Mouse (Mus musculus): ENCODE data around the gene Gpr21. TPM values are rescaled to one million over a fixed set of nuclear protein-coding genes. Genes with fewer than 3 reads are reported as not detected.

Gpr21 gene
- polyA plus RNA-seq, 1 experiment from 2014 or later, result 26.0 TPM

DNA sequence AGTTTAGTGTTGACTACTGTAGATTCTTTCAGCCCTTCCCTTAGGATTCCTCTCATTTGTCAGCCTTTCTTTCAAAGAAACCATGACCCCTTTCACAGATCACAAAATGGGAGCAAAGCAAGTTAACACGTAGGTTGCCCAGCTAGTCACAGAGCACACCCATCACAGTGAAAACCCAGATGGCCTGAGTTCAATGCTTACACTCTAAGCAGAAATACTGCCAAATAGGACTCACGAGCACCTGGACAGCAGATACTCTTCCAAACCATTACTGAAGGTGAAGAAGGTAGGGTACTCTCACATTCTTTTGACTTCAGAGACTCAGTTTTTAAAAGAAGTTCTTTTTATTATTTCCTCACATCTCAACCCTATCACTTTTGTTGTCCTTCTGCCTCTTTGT, 40.2 kb downstream of the Gpr21 start:
- H3K27ac ChIP-seq, result no peak overlapping the region
- 77% methylated on average over 2 of the region's 2 CpGs for WGBS
- H3K9ac ChIP-seq, result no peak overlapping the region
- H3K4me2 ChIP-seq (replicated peaks), result no peak overlapping the region
- no peak for DNase-seq (ENCODE audit: low spot score)
- no peak for ATAC-seq (ENCODE audit: low FRiP score)
- peaks cover 82% of the 10 kb centered on the region for H3K36me3 ChIP-seq (replicated peaks; ENCODE audit: control insufficient read depth, insufficient read depth)
- H3K27me3 ChIP-seq (ENCODE audit: control insufficient read depth, insufficient read depth, low read length), result no peaks in the 10 kb centered on the region
- H3K4me1 ChIP-seq (replicated peaks; ENCODE audit: control insufficient read depth, insufficient read depth, low read length), result no peaks in the 10 kb centered on the region
- H3K4me3 ChIP-seq (replicated peaks; ENCODE audit: low read length), result no peak overlapping the region
- H3K9me3 ChIP-seq (ENCODE audit: control insufficient read depth, low read length), result no peaks in the 10 kb centered on the region

DNA sequence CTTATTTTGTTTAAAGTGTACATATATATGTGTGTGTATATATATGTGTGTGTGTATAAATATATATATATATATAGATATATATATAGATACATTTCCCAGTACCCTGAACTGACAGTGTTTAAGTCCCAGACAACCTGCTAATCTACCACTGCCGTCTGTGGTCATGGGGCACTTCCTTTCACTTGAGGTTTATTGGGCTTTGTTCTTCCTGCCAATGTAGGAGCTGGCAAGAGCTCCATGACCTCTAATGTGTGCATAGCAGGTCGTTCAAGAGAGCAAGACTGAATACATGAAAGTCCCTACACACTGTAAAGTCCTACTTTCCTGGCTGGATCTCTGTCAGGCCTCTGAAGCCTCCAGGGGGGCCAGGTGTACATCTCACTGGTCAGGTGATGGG, 49.4 kb downstream of the Gpr21 start:
- Histone ChIP-seq H3K9me3 (ENCODE audit: control insufficient read depth, low read length) (no peaks in the 10 kb centered on the region), H3K9ac (no peak overlapping the region), H3K36me3 (replicated peaks; ENCODE audit: control insufficient read depth, insufficient read depth) (peaks cover 91% of the 10 kb centered on the region), H3K4me3 (replicated peaks; ENCODE audit: low read length) (no peak overlapping the region), H3K4me2 (replicated peaks) (no peak overlapping the region), H3K4me1 (replicated peaks; ENCODE audit: control insufficient read depth, insufficient read depth, low read length) (no peaks in the 10 kb centered on the region), H3K27ac (no peak overlapping the region), H3K27me3 (ENCODE audit: control insufficient read depth, insufficient read depth, low read length) (no peaks in the 10 kb centered on the region)
- ATAC-seq (ENCODE audit: low FRiP score) (no peak), DNase-seq (ENCODE audit: low spot score) (no peak)
- 71% methylated on average over 2 of the region's 2 CpGs for WGBS

DNA sequence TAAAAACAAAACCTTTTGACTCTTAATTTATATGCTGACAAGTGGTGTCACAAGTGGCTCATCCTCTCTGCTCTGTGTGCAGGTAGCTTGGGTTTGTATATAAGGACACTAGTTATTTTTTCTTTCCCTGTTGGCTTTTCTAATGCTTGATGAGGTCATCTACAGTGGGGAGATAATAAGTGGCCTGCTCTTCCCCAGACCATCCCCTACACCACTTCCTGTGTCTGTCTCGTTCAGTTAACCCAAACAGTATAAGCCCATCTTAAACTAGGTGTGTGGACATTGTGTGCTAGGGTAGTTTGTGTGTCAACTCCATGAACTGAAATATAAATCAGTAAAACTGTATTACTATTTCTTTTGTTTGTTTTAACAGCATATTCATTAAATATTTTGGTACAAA, 49.9 kb downstream of the Gpr21 start:
- ATAC-seq (ENCODE audit: low FRiP score), result no peak
- H3K9me3 ChIP-seq (ENCODE audit: control insufficient read depth, low read length), result no peaks in the 10 kb centered on the region
- H3K4me3 ChIP-seq (replicated peaks; ENCODE audit: low read length), result no peak overlapping the region
- no peaks in the 10 kb centered on the region for H3K27me3 ChIP-seq (ENCODE audit: control insufficient read depth, insufficient read depth, low read length)
- H3K9ac ChIP-seq, result no peak overlapping the region
- peaks cover 87% of the 10 kb centered on the region for H3K36me3 ChIP-seq (replicated peaks; ENCODE audit: control insufficient read depth, insufficient read depth)
- no peak overlapping the region for H3K4me2 ChIP-seq (replicated peaks)
- DNase-seq (ENCODE audit: low spot score), result no peak
- no peaks in the 10 kb centered on the region for H3K4me1 ChIP-seq (replicated peaks; ENCODE audit: control insufficient read depth, insufficient read depth, low read length)
- 83% methylated on average over 1 of the region's 1 CpGs for WGBS
- H3K27ac ChIP-seq, result no peak overlapping the region

DNA sequence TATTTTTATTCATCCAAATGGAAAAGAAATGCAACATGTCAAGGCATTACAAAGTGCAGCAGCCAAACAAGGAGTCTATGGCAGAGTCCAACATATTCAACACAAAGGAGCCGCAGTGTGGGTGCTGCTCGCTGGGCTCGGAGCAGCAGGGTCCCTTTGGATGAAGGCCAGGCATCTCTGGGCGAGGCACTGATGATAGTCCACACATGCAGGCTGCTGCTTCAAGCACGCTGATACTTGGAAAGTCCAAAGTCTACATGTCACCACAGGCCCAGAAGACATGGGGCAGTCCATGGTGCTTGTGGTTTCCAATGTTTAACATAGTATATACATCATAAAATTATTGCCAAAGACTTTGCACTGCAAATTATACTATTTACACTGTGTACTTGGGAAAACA, 53.8 kb downstream of the Gpr21 start:
- Histone ChIP-seq H3K9ac (no peak overlapping the region), H3K36me3 (replicated peaks; ENCODE audit: control insufficient read depth, insufficient read depth) (peaks cover 67% of the 10 kb centered on the region), H3K27me3 (ENCODE audit: control insufficient read depth, insufficient read depth, low read length) (no peaks in the 10 kb centered on the region), H3K4me3 (replicated peaks; ENCODE audit: low read length) (no peak overlapping the region), H3K4me1 (replicated peaks; ENCODE audit: control insufficient read depth, insufficient read depth, low read length) (no peaks in the 10 kb centered on the region), H3K9me3 (ENCODE audit: control insufficient read depth, low read length) (no peaks in the 10 kb centered on the region), H3K4me2 (replicated peaks) (no peak overlapping the region), H3K27ac (no peak overlapping the region)
- no peak for ATAC-seq (ENCODE audit: low FRiP score)
- DNase-seq (ENCODE audit: low spot score), result no peak
- WGBS, result 73% methylated on average over 5 of the region's 5 CpGs

Other genes starting within 250 kb of the Gpr21 start
- not detected in 2 replicates for gene Olfr368, start 189.8 kb upstream of the Gpr21 start, polyA plus RNA-seq (2014; fragmentation: Nextera tagmentation; extraction: Ambion mirVana)
- gene Pdcl, start 157.0 kb upstream of the Gpr21 start, polyA plus RNA-seq (2014; fragmentation: Nextera tagmentation; extraction: Ambion mirVana), result 57.0 and 57.2 TPM in 2 replicates
- gene Rc3h2, start 93.4 kb upstream of the Gpr21 start, polyA plus RNA-seq (2014; fragmentation: Nextera tagmentation; extraction: Ambion mirVana), result 25.6 and 26.0 TPM in 2 replicates
- gene Zbtb26, start 73.2 kb upstream of the Gpr21 start, polyA plus RNA-seq (2014; fragmentation: Nextera tagmentation; extraction: Ambion mirVana), result 9.5 and 9.8 TPM in 2 replicates
- gene Zbtb6, start 73.2 kb upstream of the Gpr21 start, polyA plus RNA-seq (2014; fragmentation: Nextera tagmentation; extraction: Ambion mirVana), result 9.9 and 11.2 TPM in 2 replicates
- 63.4 and 79.3 TPM in 2 replicates for gene Rabgap1, start 73.1 kb upstream of the Gpr21 start, polyA plus RNA-seq (2014; fragmentation: Nextera tagmentation; extraction: Ambion mirVana)
- 132 and 141 TPM in 2 replicates for gene Strbp, start 187.5 kb downstream of the Gpr21 start, polyA plus RNA-seq (2014; fragmentation: Nextera tagmentation; extraction: Ambion mirVana)